Mouse (Mus musculus): ENCODE results near the gene Tmem190.
"Not testable (repeated sequence)": the region's sequence is repeated elsewhere in the genome, so short reads cannot be mapped to it uniquely, and the experiment has no call there.

The Tmem190 gene

DNA sequence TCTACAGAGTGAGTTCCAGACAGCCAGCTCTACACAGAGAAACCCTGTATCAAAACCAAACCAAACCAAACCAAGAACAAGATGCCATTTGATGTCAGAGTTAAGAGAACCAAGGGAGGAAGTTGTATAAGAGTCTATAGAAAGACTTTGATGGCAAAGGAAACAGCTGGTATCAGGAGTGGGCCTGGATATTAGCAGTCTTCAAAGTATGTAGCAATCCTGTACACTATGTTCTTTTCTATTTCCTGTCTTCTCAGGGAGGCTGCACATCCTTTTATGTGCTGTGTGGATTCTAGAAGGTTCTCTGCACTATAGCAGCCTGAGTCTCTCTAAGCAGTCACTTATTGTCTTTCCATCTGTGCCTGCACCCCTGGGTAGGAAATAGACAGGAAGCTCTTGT, 33.8 kb downstream of the Tmem190 start:
- DNase-seq: no peak

DNA sequence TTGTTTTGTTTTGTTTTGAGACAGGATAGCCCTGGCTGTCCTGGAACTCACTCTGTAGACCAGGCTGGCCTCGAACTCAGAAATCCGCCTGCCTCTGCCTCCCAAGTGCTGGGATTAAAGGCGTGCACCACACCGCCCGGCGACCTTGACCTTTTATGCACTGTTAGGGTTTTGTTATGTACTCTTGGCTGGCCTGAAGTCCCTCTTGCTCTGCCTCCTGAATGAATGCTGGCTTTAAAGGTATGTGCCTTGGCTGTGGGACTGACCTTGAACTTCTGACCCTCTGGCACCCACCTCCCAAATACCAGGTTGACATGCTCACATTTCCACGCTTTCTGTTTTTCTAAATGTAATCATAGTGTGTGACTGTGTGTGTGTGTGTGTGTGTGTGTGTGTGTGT, 38.2 kb downstream of the Tmem190 start:
- not testable (repeated sequence) for DNase-seq

DNA sequence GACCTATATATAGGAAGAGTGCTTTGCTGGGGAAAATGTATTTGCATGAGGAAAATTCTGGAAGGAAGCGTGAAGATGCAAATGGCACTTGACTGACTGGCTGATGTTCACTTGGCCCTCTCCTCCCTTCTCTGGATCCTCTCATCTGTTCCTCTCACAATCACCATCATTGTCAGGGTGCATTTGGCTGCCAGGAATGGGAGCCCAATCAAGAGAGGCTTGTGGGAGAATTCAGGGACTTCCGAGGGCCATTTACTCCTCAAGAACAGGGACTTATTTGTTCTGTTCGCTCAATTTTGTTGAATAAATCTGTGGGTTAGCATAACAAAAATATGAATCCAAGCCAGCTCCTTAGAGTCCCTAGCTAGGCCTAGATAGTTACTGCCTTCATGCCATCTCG, 39.0 kb downstream of the Tmem190 start:
- DNase-seq: no peak

DNA sequence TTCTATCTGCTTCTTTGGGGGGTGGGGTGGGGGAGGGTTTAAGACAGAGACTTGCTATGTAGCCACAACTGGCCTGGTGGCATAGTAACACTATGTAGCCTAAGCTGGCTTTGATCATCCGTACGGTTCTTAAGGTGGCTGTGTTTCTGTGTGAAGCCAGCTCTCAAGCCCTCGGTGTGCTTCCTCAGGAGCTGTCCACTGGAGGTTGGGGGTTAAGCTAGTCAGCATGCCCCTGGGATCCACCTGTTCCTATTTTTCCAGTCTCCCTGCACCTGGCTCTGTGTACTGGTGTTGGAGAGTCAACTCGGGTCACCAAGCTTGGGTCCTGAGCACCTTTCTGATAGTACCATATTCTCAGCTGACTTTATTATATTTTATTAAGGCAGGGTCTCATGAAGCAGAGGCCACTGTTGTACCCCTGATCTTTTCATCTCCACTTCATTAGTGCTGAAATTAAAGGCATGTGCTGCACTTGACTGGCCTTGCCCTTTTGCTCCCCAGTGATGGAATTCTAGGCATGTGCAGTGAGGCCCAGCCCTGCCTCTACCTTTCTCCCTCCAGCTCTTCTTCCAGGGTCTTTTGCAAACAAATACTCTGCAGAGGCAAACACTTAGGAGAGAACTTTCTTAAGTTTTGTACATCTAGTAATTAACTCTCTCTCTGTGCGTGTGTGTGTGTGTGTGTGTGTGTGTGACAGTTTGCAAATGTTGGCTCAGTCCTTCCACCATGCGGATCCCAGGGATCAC, 39.6 kb downstream of the Tmem190 start:
- no peak for DNase-seq

DNA sequence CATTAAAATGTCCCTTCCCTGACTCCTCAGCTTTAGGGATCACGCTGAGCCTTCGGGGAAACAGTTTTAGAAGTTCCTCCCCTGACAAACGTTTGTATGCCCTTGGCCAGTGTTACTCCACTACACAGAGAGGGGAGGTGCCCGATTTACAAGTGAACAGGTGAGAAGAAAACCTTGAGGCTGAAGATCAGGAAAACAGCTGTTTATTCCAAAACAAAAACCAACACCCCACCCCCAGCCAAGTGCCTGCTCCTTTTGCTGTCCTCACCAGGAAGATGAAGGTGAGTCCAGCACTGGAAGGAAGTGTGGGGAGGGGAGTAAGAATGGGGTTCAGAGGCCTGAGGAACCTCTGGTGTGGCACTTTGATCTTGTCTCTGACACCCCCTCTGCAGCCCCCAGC, 42.6 kb downstream of the Tmem190 start:
- no peak for DNase-seq

DNA sequence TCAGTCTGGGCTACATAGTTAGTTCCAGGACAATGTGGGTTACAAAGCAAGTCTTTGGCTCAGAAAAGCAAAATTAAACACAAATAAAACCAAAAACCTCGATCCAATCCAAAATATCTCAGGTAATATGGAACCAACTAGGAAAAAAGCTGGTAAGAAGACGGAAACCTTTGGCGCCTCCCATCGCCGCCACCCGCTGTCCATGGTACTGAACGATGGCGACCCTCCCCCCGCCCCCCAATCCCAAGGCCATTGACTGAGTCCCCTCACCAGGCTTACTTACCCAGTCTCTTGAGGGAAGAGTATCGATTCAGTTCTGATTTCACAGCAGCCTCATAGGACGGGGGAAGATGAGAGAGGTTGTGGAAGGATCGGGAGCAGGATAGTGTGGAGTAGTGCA, 47.7 kb downstream of the Tmem190 start:
- no peak for DNase-seq
